Mouse (Mus musculus) heart, postnatal 4 days (tissue): ENCODE measurements around the gene Hat1. TPM values are rescaled to one million over a fixed set of nuclear protein-coding genes. Genes with fewer than 3 reads are reported as not detected.
A peak's percentile ranks its signal among the peaks of the same experiment; 100 is the strongest.

ENCODE experiments used
- DNase-seq: peaks from one replicate; pipeline ENCODE4 v3.0.0; 2021
- total RNA-seq, 2 experiments: library from RNA; stranded (reverse); gene quantifications; 2 replicates each; pipeline ENCODE4 v1.2.3; 2021

Gene Hat1
- total RNA-seq, 2 experiments from 2014 or later, result 75.3 to 76.0 TPM

DNA sequence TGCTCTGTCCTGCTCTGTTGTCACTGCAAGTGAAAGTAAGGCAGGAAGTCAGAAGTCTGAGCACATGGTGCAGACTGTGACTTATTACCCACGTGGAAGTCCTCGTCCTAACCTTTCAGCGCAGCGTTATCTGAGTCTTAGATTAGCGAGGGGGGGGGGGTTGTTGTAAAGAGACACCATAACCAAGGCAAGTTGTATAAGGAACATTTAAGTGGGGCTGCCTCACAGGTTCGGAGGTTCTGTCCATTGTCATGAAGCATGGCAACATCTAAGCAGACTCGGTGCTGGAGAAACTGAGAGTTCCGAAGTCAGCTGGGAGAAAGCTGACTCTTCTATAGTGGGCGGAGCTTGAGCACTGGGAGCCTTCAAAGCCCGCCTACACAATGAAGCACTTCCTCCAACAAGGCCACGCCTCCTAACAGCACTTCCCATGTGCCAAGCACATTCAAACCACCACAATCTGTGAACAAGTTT is 12.3 kb upstream of the Hat1 start:
- DNase-seq, result no peak

DNA sequence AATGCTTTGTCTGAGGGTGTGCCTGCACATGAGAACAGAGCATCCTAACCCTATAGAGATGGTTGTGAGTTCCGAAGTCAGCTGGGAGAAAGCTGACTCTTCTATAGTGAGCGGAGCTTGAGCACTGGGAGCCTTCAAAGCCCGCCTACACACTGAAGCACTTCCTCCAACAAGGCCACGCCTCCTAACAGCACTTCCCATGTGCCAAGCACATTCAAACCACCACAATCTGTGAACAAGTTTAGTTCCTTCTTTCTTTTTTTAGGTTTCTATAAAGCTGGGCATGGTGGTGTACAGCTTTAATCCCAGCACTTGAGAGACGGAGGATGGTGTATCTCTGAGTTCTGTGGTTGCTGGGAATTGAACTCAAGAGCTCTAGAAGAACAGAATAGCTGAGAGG is 11.3 kb upstream of the Hat1 start:
- no peak for DNase-seq

DNA sequence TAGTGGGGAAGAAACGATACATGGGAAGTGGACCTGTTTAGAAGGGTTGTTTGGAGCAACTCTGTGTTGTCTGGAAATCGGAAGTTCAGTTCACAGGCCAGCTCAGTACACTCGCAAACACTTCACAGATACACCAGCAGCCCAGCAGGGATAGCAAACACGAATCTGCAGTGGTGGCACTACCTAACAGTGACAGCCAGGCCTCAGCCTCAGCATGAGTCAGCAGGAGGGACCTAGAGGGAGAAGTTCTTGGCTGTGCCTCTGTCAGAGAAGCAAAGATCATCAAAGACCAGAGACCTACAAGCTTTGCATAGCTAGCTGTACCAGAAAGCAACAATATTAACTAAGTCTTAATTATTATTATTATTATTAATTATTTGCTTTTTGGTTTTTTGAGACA is 6.8 kb upstream of the Hat1 start:
- no peak for DNase-seq

DNA sequence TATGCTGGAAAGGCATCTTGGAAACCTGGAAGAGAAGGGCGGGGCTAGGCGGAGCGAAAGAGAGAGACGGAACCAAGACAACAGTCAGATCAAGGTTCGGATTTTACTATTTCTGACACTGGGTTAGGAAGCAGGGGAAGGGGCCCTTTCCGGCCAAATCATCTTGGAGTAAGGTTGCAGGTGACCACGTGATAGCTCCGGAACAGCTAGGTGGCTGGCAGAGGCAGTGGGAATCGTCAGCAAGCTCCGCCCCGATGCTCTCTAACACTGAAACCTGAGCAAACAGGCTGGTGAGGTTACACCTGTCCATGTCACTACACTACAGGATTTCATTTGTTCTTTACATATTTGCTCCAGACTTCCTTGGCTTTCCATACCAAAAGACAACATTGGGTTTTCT is 4.9 kb upstream of the Hat1 start:
- no peak for DNase-seq

DNA sequence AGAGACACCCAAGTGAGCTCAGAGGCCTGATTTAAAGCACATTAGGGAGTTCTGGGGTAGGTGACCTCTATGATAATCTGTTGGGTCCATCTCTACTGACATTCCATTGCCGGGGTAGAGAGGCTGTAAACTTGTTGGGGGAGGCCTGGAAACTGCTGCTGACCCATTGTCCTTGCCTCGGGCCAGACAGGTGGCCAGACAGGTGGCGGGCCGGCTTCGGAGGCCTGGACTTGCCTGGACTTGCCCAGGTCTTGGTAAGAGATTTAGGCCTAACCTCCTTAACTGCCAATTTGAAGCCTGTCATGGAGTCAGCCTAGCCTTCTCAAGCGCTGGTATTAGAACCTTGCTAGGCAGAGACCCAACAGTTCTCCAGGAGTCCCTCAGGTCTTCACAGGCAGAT is 992 bp upstream of the Hat1 start:
- DNase-seq, result no peak

DNA sequence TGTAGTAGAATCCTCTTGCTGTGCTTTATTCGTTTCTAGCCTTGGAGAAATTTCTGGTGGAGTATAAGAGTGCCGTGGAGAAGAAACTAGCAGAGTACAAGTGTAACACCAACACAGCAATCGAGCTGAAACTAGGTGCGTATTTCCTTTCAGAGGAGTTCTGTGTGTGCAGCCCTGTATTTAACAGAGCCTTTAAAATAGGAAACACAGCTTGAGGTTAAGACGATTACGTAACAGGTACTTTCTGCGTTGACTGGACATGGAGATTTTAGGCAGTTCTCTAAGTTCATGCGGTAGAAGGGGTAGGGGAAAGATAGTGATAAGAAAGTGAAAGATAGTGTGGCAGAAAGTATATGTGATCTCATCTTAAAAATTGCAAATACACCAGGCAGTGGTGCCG is 1.1 kb downstream of the Hat1 start:
- DNase-seq, result no peak

DNA sequence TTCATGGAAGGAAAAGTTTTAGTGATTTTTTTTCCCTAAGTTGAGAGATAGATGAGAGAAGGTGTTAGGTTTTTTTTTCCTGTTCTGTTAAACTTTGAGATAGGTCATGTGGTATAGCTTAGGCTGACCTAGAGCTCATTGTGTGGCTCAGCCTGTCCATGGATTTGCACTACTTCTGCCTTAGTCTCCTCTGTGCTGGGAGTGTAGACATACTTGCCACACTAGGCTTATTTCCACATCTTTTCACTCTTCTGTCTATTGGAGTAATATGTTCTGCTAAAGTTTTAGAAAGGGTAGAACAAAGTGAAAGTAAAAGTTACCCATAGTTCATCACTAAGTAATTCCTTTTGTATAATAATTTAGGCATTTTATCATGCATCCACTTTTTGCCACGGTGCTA is 16.9 kb downstream of the Hat1 start:
- DNase-seq, result no peak

DNA sequence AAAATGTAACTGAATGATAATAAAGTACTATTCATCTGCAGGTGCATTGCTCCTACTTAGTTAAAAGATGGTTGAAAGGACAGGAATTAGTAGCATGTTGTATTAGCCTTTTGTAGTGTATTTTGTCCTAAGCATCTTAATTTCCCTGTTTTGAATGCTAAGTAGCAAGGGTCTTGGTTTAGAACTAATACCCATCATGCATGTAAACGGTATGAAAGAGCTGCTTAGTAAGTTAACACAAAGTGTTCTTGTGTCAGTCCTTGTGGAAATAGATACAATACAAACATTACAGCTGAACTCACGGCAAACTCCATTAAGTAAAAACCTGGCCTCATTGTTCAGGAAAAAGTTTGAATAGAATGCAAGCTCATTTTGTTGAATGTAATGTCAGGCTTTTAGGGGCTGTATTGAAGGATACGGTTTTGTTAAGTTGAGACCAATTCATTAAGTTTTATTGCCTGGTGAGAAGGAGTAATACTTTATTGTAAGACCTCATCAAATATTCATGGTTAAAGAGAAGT is 30.1 kb downstream of the Hat1 start:
- DNase-seq, result no peak

DNA sequence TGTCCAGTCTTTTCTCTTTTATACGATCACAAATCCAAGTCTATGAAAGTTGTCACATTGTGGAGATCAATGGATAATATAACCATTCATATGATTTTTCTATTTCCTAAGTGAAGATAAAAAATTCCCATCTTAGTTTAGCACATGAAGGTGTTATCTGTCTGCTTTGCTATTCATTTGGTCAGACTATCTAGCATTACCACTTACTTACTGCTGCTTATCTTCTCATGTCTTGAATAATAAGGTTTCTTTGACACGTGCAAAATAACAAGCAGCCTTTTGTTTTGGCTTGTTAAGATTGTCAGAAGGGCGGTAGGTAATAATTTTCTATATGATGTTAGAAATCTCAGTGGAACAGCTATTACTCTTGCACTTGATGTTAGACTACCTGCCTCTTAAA is 30.6 kb downstream of the Hat1 start:
- DNase-seq, result no peak

DNA sequence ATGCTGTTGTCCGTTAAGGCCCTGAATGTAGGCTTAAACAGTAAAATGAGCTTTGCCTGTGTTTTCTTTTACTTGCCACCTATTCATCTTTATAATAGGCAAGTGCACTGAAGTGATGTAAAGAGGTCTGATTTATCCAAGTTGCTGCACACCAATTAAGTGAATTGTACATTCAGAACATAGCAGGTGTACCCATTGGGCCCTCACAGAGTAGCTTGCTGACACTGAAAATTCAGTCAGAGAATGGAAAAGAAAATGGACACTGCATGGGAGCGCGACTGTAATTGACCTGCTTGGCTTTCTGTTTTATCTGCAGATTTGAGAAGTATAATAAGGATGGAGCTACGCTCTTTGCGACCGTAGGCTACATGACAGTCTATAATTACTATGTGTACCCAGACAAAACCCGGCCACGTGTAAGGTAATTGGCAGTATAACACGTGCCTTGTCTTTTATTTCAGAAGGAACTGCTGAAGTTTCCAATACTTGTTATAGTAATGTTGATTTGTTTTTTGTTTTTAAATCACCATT is 32.2 kb downstream of the Hat1 start:
- no peak for DNase-seq

DNA sequence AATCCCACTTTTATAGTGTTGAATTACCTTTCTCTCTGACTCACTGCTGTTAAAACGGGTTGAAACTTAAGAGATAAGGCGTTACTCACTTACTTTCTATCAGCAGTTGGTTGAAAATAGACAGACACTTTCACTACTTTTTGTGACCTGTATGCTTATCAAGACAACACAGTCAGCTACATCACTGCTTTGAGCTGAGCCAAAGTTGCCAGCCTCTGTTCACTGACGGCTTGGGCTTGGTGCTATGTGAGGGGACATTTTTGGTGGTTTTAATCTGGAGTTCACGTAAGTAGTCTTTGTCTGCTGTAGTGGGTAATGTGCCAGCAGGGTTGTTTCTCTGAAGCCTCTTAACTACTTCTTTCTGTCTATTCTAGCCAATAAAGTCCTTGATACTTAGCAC is 35.8 kb downstream of the Hat1 start:
- peak; percentile 37 for DNase-seq

DNA sequence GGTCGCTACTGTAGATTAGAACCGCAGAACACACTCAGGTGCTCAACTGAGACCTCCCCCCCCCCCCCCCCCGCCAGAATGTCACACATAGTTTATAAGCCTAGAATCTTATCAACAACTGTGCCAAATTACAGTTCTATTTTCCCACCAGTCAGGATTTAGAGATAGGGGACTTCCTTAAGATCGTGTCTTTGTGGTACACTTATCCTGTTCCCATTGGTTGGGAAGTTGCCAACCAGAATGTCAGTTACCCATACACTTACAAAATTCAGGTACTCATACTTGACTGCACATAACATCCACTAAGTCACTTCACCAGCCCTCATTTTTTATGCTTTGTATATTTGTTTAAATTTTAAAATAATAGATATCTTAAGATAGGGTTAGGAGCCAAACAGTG is 46.7 kb downstream of the Hat1 start:
- DNase-seq, result no peak

DNA sequence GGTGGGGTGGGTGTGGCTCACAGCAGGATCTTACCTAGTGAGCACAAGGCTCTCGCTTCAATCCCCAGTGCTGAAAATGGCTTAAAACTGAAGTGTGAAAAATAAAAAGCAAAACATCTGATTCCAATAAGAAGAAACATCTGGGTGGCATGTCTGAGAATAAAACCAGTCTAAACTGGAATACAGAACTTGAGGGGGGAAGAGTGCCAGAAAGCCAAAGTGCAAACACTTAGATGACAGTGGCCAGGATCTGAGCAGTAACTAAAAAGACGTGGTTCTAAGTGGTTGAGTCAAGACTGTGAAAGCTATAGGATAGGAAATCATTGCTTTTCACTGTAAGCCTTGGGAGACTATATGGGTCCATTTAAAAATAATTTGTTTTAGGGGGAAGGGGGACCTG is 54.6 kb downstream of the Hat1 start:
- no peak for DNase-seq

DNA sequence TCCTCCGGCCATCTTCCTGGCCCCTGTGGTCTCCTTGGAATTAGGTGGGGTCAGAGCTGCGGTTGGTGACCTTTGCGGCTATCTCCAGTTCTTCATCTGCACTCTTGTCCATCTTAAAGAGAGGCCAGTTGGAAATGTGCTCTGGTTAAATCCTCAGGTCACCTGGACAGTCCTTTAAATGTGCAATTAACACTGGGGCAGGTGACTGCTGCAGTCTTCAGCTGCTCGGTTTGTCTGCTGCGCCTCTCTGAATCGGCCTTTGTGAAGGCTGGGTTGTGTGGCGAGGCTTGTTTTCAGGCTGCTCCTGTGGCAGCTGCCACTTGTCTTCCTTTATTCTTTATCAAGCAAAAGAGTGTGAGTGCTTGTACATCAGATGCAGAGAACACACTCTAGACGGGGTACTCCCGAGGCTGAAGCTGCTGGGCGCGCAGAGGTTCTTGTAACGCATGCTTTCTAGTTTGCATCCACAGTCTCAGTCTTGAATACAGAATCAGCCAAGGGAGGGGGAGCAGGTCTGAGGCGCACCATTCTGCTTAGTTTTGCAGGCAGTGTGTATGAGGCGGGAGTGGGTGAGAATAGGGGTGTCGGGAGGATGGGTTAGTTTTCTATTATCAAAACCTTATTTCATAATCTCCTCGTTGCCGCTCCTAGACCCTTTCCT is 56.9 kb downstream of the Hat1 start:
- no peak for DNase-seq

DNA sequence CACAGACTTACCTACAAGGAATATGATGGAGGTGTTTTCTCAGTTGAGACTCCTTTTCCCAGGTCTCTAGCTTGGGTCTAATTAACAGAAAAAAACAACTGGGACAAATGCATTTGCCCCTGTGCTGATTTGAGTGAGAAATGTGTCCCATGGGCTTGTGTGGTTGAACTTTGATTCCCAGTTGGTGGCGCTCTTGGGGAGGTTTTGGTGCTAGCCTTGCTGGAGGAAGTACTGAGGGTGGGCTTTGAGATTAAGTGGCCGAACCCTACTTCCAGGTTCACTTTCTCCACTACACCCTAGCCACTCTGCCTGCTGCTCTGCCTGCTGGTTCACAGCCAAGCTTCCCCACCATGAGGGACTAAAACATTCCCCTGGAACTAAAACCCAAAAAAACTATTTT is 60.8 kb downstream of the Hat1 start:
- no peak for DNase-seq

DNA sequence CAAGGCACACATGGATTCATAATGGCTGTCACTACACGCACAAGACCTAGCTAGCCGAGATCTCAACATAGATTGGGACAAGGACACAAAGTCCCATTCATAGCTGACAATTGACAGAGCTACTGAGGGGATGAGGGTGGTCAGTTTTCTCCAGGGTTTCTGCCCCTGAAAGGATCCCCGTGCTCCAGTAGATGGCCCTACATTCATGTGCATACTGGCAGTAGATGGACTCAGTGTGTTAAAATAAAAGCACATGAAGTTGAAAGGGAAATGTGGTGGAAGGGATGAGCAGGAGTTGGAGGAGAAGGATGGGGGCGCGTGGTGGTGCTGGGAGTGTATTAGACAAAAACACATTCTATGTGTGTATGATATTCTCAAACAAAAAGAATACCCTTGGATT is 63.0 kb downstream of the Hat1 start:
- no peak for DNase-seq

DNA sequence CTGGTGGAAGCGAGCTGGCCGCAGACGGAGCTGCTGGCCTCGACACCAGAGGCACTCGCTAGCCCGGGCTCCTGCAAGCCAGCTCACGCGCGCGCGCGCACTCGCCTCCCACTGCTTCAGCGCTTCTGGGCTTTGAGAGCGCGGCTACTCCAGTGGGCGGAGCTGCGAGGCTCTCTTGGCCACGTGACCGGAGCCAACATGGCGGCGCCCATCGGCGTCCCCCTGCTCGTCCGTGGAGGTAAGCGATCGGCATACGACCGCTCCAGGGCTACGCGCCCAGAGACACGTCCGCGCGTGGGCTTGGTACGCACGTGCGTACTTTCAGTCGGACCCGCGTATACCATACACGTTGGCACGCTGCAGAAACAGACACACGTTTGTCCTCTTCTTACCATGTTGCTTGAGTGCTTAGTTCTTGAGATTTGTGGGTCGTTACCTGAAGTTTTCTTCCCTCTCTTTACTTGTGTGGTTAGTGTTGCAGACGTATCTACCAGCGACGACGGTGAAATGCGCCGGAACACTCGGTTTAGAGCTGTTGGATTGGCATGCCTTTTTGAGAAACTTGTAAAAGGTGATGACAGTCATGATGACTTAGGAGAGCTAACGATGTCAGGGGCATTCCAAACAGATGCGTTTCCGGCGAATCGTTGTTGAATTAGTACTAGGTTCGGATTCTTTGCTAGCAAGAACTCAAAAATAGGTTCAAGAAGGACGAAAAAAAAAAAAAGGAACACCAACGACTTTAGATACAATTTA is 64.6 kb downstream of the Hat1 start, which contains the start of gene Metap1d:
TSS of gene Metap1d (plus strand) at position 116 of the 756 bp plus-strand sequence.
- peak; percentile 95 for DNase-seq

DNA sequence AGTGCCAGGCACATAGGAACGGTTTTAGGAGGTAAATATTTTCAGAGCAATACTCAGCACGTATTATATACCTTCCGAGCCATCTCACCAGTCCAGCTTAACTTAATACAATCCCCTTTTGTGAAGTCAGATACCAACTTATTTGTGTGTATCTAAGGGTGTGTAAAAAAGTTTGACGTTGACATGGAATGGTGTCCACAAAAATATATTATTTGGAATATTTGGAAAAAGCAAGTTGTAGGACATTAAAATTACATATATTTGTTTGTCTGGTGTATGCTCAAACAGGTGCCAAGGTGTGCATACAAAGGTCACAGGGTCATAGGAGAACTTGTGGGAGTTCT is 65.1 kb downstream of the Hat1 start:
- DNase-seq, result no peak

DNA sequence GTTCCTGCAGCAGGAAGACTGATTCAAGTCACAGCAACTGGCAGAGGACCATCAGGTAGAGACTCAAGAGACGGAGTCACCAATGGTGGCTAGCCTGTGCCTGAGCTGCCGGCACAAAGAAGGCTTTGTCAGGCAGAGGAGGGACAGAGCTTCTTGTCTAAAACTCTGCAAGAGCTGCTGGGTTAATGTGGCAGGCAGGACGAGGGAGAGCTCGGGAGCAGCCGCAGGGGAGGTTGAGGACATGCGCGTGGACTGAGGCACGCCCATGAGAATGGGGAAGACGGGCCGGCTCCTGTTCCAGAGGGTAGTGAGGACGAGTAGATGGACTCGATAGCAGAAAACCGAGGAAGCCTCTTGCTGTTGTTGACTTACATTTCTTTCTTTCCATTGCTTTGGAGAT is 69.9 kb downstream of the Hat1 start:
- no peak for DNase-seq

DNA sequence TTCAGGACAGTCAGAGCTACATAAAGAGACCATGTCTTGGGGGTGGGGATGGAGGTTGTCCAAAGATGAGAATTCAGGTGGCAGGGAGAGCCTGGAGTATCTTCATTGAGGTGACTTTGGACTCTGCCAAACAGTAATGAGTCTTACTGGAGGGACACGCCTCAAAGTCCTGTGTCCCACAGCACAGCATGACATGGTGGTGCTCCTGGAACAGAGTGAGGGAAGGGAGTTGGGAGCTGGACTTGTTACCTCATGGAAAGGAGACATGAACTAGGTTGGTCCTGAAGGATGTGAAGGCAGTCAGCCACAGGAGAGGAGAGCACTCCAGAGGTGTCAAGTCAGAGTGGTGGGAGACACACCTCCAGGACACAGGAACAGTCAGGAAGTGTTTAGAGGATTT is 70.9 kb downstream of the Hat1 start:
- no peak for DNase-seq

DNA sequence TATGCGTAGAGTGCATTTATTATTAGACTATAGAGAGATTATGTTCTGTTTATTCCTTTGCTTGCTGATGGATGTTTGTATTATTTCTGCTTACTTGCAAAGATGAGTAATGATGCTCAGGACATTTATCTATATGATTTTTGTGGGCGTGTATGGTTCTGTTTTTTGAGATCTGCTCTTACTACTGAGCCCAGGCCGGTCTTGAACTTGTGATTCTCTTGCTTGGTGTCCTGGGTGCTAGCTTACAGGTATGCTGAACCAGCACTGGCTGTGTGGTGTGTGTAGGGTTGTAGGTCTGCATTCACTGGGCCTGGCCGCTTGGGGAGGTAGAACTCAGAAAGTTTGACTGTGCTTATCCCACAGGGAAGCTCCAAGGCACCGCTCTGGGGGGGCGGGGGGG is 72.4 kb downstream of the Hat1 start:
- DNase-seq, result no peak

DNA sequence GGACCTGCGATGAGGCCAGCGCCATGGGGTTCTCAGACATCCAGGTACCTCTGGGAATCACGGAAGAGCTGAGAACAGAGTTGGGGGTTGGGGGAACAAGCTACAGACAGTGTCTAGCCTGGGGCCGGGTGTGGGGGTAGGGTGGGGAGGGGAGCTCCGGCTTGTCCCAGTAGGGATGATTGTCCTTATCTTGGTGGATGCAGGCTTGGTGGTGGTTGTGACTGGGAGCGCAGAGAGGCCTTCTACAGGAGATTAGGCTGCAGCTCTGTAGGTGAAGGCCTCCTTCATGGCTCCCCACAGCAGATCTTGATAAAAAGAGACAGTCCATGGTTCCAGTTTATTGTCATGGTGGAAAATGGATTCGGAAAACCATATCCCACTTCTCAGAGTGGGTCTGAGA is 72.8 kb downstream of the Hat1 start:
- no peak for DNase-seq

DNA sequence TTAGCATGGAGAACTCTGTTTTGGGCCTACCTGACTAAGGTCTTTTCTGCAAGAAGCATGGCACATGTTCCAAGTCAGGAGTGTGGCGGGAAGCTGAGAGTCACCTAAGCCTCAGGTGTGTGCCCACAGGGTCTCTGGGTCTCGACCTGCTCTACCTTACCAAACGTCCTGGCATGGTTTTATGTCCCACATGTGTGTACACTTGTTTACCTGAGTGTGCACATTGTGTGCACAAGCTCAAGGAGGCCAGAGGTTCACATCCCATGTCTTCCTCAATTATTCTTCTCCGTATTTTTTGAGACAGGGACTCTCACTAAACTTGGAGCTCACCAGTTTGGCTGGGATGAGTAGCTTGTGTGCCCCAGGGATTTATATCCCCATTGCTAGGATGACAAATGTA is 73.3 kb downstream of the Hat1 start:
- no peak for DNase-seq

DNA sequence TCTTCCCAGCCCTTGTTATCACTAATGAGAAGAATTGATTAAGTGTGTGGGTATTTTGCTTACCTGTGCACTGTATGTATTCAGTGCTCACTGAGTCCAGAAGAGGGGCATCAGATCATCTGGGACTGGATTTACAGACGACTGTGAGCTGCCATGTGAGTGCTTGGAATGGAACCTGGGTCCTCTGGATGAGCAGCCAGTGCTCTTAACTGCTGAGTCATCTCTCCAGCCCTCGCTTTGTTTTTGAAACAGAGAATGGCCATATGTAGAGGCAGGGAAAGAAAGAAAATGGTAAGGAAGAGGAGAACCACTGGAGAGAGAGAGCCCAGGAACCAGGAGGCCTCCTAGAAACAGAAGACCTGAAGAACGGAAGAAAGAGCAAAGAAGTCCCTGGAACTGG is 73.8 kb downstream of the Hat1 start:
- no peak for DNase-seq
